Mouse (Mus musculus): ENCODE results near the gene Sparcl1. TPM values are rescaled to one million over a fixed set of nuclear protein-coding genes. Genes with fewer than 3 reads are reported as not detected.
A peak's percentile ranks its signal among the peaks of the same experiment; 100 is the strongest.

Sparcl1 gene
- total and polyA plus RNA-seq, 3 experiments: 122 to 219 (median 182) TPM

DNA sequence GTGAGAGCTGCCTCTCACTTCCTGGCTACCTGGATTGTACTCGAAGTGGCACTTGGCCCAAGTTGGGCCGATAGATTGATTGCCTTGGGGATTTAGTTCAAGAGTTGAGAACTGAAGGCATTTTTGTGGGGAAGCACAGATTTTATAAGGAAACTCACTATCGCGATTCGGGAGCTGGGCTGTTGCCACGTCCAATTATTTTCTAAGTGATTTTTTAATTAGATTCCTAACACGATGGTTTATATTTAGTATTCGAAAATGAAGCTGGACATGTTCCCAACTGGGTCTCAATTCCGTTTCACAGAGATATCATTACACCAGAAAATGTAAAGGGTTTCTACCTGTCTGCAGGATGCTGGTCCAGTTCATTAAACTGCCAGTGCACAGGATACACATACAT is 28.2 kb downstream of the Sparcl1 start:
- Histone ChIP-seq H3K9ac (ENCODE audit: low read depth, low read length) (no peak overlapping the region), H3K27ac (no peak overlapping the region), H3K27me3 (ENCODE audit: control insufficient read depth, insufficient read depth, low read length) (no peaks in the 10 kb centered on the region), H3K79me2 (replicated peaks; ENCODE audit: control insufficient read depth, insufficient read depth, low read length) (no peaks in the 10 kb centered on the region), H3K4me3 (no peak overlapping the region), H3K4me1 (ENCODE audit: control insufficient read depth, insufficient read depth, low read length) (no peaks in the 10 kb centered on the region), H3K36me3 (ENCODE audit: control insufficient read depth, insufficient read depth, low read length) (no peaks in the 10 kb centered on the region; the same call in 1 of the 2 replicates)
- DNase-seq: no peak
- intact Hi-C loops (cut with DNase I): no loop called here
- 88% methylated on average over 9 of the region's 9 CpGs for WGBS
- TF ChIP-seq POLR2A (IDR thresholded peaks at IDR 0.05; ENCODE audit: insufficient read depth, low read depth, low read length) (no peak), CTCF (IDR thresholded peaks at IDR 0.05) (no peak), EP300 (IDR thresholded peaks at IDR 0.05; ENCODE audit: insufficient read depth, low read depth, low read length) (no peak)

DNA sequence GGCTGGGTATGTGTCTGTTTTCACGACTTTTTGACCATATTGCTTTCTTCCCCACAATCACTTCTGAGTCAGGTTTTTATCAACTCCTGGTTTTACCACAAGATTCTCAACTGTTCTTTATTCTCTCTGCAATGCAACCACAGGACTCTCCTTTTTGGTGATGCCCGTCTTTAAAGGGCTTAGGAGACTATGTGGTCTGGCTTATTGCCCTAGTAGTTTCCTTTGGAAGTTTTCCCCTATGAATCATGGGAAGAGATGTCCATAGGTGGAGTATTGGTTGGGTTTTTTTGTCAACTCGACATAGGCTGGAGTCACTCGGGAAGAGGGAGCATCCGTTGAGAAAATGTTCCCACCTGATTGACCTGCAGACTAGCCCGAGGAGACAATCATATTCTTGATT is 32.8 kb downstream of the Sparcl1 start:
- intact Hi-C loops (cut with DNase I): no loop called here
- Histone ChIP-seq H3K4me3 (no peak overlapping the region), H3K79me2 (replicated peaks; ENCODE audit: control insufficient read depth, insufficient read depth, low read length) (no peaks in the 10 kb centered on the region), H3K4me1 (ENCODE audit: control insufficient read depth, insufficient read depth, low read length) (no peaks in the 10 kb centered on the region), H3K36me3 (ENCODE audit: control insufficient read depth, insufficient read depth, low read length) (no peaks in the 10 kb centered on the region), H3K9ac (ENCODE audit: low read depth, low read length) (no peak overlapping the region), H3K27me3 (ENCODE audit: control insufficient read depth, insufficient read depth, low read length) (no peaks in the 10 kb centered on the region), H3K27ac (no peak overlapping the region)
- 75% methylated on average over 6 of the region's 6 CpGs for WGBS
- no peak for DNase-seq
- no peak for TF ChIP-seq EP300 (IDR thresholded peaks at IDR 0.05; ENCODE audit: insufficient read depth, low read depth, low read length)
- TF ChIP-seq POLR2A (IDR thresholded peaks at IDR 0.05; ENCODE audit: insufficient read depth, low read depth, low read length): no peak
- no peak for TF ChIP-seq CTCF (IDR thresholded peaks at IDR 0.05)

DNA sequence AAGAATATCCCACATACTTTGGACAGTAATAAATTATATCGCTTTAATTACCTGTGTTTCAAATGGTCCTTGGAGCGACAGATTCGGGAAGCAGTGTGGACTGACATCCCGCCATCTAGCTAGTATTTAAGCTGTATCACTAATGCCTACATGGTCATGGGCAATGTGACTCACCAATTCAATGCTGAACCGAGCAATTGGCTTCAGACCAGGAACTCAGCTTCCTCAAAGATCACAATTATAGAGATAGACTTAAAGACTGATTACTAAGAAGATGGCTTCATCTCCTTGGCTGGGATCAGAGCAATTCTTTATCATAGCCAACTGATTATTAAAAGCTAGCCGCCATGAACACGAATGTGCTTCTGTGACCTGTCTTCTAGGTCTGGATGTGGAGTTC is 36.0 kb downstream of the Sparcl1 start, which contains the start of gene Gm17660:
Gene Gm17660 (minus strand): TSS at position 101 of the 400 bp plus-strand sequence.
- Histone ChIP-seq H3K4me1 (ENCODE audit: control insufficient read depth, insufficient read depth, low read length) (peaks cover under 1% of the 10 kb centered on the region; the same call in 1 of the 2 replicates), H3K27me3 (ENCODE audit: control insufficient read depth, insufficient read depth, low read length) (no peaks in the 10 kb centered on the region), H3K27ac (no peak within 1 kb of the TSS), H3K9ac (ENCODE audit: low read depth, low read length) (no peak within 1 kb of the TSS), H3K36me3 (ENCODE audit: control insufficient read depth, insufficient read depth, low read length) (no peaks in the 10 kb centered on the region), H3K4me3 (no peak within 1 kb of the TSS), H3K79me2 (replicated peaks; ENCODE audit: control insufficient read depth, insufficient read depth, low read length) (no peaks in the 10 kb centered on the region)
- DNase-seq: no peak
- TF ChIP-seq CTCF (IDR thresholded peaks at IDR 0.05) (no peak), EP300 (IDR thresholded peaks at IDR 0.05; ENCODE audit: insufficient read depth, low read depth, low read length) (no peak), POLR2A (IDR thresholded peaks at IDR 0.05; ENCODE audit: insufficient read depth, low read depth, low read length) (no peak)
- whole genome bisulfite sequencing: 86% methylated on average over 7 of the region's 7 CpGs
- intact Hi-C loops (cut with DNase I): no loop called here

DNA sequence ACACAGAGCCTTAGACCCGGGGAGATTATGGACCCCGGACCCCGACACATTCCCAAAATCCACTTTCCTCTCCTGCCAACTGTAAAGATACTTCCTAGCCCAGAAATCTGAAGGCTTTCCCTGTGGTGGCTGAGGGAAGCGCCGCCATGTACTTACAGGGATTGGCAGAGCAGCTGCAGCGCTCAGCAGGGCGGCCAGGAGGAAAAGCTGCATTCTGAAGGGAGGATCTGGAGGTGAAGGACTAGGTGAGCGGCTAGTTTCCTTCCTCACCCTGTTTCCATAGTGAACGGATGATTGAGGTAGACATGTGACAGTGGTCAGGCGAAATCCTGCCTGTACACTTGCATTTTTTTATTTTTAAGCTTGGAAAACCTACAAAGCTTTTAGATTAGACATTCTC is 37.2 kb downstream of the Sparcl1 start:
- Histone ChIP-seq H3K79me2 (replicated peaks; ENCODE audit: control insufficient read depth, insufficient read depth, low read length) (no peaks in the 10 kb centered on the region), H3K36me3 (ENCODE audit: control insufficient read depth, insufficient read depth, low read length) (no peaks in the 10 kb centered on the region), H3K9ac (ENCODE audit: low read depth, low read length) (no peak overlapping the region), H3K4me3 (no peak overlapping the region), H3K27ac (no peak overlapping the region), H3K27me3 (ENCODE audit: control insufficient read depth, insufficient read depth, low read length) (no peaks in the 10 kb centered on the region), H3K4me1 (ENCODE audit: control insufficient read depth, insufficient read depth, low read length) (peaks cover 1% of the 10 kb centered on the region; the same call in 1 of the 2 replicates)
- no peak for DNase-seq
- TF ChIP-seq POLR2A (IDR thresholded peaks at IDR 0.05; ENCODE audit: insufficient read depth, low read depth, low read length) (no peak), CTCF (IDR thresholded peaks at IDR 0.05) (no peak), EP300 (IDR thresholded peaks at IDR 0.05; ENCODE audit: insufficient read depth, low read depth, low read length) (no peak)
- WGBS: 33% methylated on average over 10 of the region's 10 CpGs
- intact Hi-C loops (cut with DNase I): no loop called here

DNA sequence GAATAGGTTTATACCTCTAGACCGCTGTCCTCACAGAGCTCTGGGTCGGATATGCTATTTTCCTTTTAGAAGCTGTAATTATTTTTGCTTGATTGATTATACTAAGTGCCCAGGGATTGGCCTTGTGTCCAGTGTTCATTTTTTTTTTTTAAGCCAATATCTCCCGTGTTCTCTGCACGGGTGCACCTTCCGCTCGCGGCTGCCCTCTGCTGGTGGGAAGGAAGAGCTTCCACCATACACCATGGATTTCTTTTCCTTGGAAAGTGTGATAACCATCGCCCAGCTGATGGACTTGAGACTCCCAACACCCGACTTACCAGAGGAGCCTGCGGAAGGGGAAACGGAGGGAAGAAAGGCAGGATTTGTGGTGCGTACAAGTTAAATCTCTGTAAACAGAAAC is 39.1 kb downstream of the Sparcl1 start:
- H3K4me3 ChIP-seq: no peak overlapping the region
- DNase-seq: peak; percentile 57 to 81
- intact Hi-C loops (cut with DNase I): loop anchor here (2.0 to 5.0 kb wide), 2 partner anchors 76 to 258 kb away; no protein-coding TSS in a partner anchor

DNA sequence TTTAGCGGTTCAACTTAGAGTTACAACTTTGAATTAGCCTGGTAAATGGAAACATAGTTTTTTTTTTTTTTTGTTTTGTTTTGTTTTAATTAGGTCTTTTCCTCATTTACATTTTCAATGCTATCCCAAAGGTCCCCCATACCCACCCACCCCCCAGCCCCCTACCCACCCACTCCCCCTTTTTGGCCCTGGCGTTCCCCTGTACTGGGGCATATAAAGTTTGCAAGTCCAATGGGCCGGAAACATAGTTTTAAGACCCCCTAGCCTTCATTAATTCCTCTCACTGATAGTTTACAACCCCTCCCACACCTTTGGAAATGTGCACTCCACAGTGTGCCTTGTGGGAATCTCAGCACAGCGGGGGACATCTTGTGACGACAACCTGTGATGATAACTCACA is 39.9 kb downstream of the Sparcl1 start:
- 82% methylated on average over 5 of the region's 5 CpGs for WGBS
- no peak overlapping the region for H3K27ac ChIP-seq
- TF ChIP-seq POLR2A (IDR thresholded peaks at IDR 0.05; ENCODE audit: insufficient read depth, low read depth, low read length) (no peak), CTCF (IDR thresholded peaks at IDR 0.05) (no peak), EP300 (IDR thresholded peaks at IDR 0.05; ENCODE audit: insufficient read depth, low read depth, low read length) (no peak)
- DNase-seq: no peak
- H3K4me1 ChIP-seq (ENCODE audit: control insufficient read depth, insufficient read depth, low read length): peaks cover 1% of the 10 kb centered on the region; the same call in 1 of the 2 replicates
- intact Hi-C loops (cut with DNase I): loop anchor here (2.0 to 5.0 kb wide), 2 partner anchors 75 to 259 kb away; no protein-coding TSS in a partner anchor
- H3K36me3 ChIP-seq (ENCODE audit: control insufficient read depth, insufficient read depth, low read length): no peaks in the 10 kb centered on the region
- no peak overlapping the region for H3K4me3 ChIP-seq
- no peaks in the 10 kb centered on the region for H3K27me3 ChIP-seq (ENCODE audit: control insufficient read depth, insufficient read depth, low read length)
- no peak overlapping the region for H3K9ac ChIP-seq (ENCODE audit: low read depth, low read length)
- H3K79me2 ChIP-seq (replicated peaks; ENCODE audit: control insufficient read depth, insufficient read depth, low read length): no peaks in the 10 kb centered on the region

More for the DNA sequence above, 39.1 kb downstream of the Sparcl1 start:
- Histone ChIP-seq H3K27me3 (ENCODE audit: control insufficient read depth, insufficient read depth, low read length) (no peaks in the 10 kb centered on the region), H3K4me1 (ENCODE audit: control insufficient read depth, insufficient read depth, low read length) (peaks cover 1% of the 10 kb centered on the region; the same call in 1 of the 2 replicates), H3K9ac (ENCODE audit: low read depth, low read length) (no peak overlapping the region), H3K79me2 (replicated peaks; ENCODE audit: control insufficient read depth, insufficient read depth, low read length) (no peaks in the 10 kb centered on the region), H3K36me3 (ENCODE audit: control insufficient read depth, insufficient read depth, low read length) (no peaks in the 10 kb centered on the region), H3K27ac (no peak overlapping the region)
- 23% methylated on average over 12 of the region's 12 CpGs for WGBS
- 0 out of 2 replicates have a peak, but pooled peaks have one; percentile 58 for TF ChIP-seq EP300 (IDR thresholded peaks at IDR 0.05; ENCODE audit: insufficient read depth, low read depth, low read length)
- TF ChIP-seq POLR2A (IDR thresholded peaks at IDR 0.05; ENCODE audit: insufficient read depth, low read depth, low read length): no peak
- TF ChIP-seq CTCF (IDR thresholded peaks at IDR 0.05): peak; percentile 95
